Mouse (Mus musculus) spleen, postnatal 0 days (tissue): ENCODE results near the gene Exoc6. TPM values are rescaled to one million over a fixed set of nuclear protein-coding genes. Genes with fewer than 3 reads are reported as not detected.

Experiments used
- polyA plus RNA-seq: library from polyadenylated mRNA; unstranded; fragments of >200 nt; fragmentation: Nextera tagmentation; extraction: Ambion mirVana; gene quantifications from 2 replicates; pipeline ENCODE4 v1.2.1, GENCODE M21; 2015

Exoc6 gene
- 24.6 and 28.5 TPM in 2 replicates for polyA plus RNA-seq

GRCm38 (mm10) chr19:37550101-37551039 is at the start of gene Exoc6:
Gene Exoc6, plus strand, starts transcription at chr19:37550418.

GRCm38 (mm10) chr19:37685281-37685680 is 135.1 kb downstream of the Exoc6 start, which contains the start of gene Cyp26c1:
Gene Cyp26c1, plus strand, starts transcription at chr19:37685581.

GRCm38 (mm10) chr19:37697651-37698272 is 147.5 kb downstream of the Exoc6 start, which contains the start of gene Cyp26a1:
Gene Cyp26a1, plus strand, starts transcription at chr19:37697798.

Other genes with a start within 250 kb of the Exoc6 start
- 16.4 and 17.0 TPM in 2 replicates for gene Ide, start 212.6 kb upstream of the Exoc6 start, polyA plus RNA-seq
- gene Kif11, start 174.0 kb upstream of the Exoc6 start, polyA plus RNA-seq = 48.7 and 56.1 TPM in 2 replicates
- gene Hhex, start 115.6 kb upstream of the Exoc6 start, polyA plus RNA-seq = 32.2 and 43.8 TPM in 2 replicates
- not detected in 2 replicates for gene Cyp26c1, start 135.2 kb downstream of the Exoc6 start, polyA plus RNA-seq
- 0.14 TPM in 1 of 2 replicates, not detected in the other for gene Cyp26a1, start 147.4 kb downstream of the Exoc6 start, polyA plus RNA-seq